Mouse (Mus musculus): ENCODE results near the gene Vps33b.
"Not testable (repeated sequence)": the region's sequence is repeated elsewhere in the genome, so short reads cannot be mapped to it uniquely, and the experiment has no call there.

Gene Vps33b

DNA sequence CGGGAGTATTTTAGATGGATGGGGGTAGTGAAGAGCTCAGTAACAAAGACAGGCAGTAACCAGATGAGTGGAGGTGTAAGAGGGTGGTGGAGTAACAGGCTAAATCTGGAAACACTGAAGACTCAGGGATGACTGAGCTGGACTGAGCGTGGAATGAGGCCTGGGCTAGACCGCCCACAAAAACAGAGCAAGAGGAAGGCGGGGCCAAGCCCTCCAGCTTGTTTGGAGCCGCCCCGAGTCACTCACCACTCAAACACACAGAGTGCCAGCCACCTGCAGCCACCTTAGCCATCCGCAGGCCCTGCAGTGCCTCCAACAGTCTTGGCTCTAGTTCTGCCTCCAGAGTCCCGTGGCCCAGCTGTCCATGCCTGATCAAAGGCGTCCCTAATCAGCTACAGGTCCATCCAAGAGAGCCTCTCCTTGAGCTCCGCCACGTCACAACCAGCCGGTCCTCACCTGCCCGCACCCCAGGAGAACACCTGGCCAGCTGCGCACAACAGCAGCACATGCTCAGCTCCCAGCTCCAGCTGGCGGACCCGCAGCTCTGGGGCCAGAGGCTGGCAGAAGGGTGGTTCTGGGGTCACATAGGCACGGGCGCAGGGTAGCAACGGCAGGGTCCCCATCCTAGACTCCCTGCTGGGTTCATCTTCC lies 50.5 kb downstream of the Vps33b start:
- DNase-seq (ENCODE audit: low spot score), result no peak

DNA sequence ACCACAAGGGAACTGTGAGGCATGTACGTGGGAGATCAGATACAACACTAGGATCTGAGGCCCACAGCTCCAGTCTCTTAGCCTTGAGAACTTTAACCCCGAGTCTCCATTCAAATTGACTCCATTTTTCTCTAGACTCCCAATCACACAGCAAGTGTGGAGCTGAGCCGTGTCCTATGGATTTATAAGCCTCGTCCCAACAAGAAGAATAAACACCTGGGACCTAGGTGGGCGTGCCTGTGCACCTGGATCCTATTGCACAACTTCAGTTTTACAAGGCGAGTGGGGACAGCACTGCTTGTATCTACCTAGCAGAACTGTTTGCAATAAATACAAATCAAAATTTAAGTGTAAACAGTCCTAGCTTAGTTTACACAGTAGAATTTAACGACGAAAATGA lies 53.9 kb downstream of the Vps33b start:
- DNase-seq (ENCODE audit: low spot score), result no peak

DNA sequence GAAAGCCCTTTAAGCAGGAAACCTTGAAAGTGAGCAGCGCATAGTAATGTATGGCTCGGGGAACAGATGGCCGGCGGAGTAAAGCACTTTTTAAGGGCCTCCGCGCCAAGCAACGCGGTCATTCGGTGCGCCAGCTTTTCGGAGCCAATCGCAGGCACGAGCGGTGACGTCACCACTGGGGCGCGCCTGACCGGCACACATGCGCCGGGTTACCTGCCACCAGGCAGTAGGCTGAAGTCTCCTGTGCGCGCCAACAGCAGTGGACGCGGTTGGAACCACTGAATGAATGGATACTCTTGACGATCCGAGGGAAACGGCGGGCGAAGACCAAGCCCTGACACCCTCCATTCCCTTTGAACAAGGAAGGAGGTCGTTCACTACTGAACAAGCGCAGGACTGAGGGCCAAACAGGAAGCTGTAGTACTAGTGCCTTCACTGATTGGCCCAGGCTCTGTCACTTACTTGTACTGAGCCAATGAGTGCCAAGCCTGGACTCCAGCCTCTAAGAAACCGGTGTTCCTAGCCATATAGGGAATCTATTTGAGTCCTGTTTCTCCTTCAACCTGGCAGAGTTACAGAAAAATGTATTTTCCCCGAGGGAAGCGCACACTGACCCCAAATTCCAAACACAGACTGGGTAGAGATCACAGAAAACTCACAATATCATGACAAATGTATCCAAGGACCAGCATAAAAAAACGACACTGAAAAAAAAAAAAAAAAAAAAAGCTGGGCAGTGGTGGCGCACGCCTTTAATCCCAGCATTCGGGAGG lies 54.8 kb downstream of the Vps33b start, which contains the start of gene Rccd1:
TSS of gene Rccd1 (minus strand) at position 412 of the 773 bp plus-strand sequence.
- DNase-seq (ENCODE audit: low spot score), result peak; percentile 92

DNA sequence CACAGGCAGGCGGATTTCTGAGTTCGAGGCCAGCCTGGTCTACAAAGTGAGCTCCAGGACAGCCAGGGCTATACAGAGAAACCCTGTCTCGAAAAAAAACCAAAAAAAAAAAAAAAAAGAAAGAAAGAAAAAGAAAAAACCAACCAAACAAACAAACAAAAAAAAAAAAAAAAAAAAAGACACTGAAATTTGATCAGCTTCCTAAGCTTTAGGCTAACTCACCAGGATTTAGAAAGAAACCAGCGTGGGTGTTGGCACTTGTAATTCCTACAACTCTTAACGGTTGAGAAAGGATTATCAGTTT lies 55.3 kb downstream of the Vps33b start:
- DNase-seq (ENCODE audit: low spot score), result not testable (repeated sequence)

DNA sequence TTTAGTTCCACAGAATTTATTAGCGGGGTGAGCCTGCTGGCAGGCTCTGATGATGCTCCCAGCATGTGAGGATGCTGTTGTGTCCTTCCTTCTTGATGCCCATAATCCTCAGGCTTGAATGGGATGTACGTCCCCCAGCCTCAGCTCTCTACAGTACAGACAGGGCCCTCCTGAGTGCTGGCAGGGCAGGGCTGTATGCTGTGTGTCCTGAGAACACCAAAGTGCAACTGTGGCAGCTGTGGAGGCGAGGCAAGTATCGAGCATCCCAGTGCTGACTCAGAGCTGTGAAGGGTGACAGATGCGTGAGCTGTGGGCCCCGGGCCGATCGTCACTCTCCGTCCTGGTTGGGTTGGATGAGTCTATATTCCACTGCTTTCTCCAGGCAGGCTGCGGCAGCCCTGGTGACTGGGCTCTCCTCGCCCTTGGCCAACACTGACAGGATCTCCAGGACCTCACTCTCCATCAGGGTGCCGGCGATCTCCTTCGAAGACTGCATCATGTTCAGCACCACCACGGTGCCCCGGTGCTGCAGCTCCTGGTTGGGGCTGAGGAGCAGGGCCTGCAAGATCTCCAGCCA lies 55.9 kb downstream of the Vps33b start:
- DNase-seq (ENCODE audit: low spot score), result no peak

DNA sequence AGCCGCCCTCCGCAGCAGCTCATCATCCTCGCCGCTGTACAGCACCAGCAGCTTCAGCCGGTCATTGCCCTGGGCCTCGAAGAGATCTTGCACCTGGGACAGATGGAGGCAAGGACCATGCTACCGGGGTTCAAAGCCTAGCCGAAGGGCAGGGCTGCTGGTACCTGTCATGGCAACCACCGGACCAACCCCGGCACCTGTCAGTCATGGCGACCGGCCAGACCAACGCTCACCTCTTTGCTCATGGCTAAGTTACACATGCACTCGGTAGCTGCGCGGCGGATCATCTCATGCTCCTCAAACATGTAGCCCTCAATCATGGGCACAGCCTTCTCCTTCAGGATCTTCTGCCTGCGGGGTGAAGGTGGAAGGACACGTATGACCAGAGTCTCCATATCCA lies 56.6 kb downstream of the Vps33b start:
- no peak for DNase-seq (ENCODE audit: low spot score)

DNA sequence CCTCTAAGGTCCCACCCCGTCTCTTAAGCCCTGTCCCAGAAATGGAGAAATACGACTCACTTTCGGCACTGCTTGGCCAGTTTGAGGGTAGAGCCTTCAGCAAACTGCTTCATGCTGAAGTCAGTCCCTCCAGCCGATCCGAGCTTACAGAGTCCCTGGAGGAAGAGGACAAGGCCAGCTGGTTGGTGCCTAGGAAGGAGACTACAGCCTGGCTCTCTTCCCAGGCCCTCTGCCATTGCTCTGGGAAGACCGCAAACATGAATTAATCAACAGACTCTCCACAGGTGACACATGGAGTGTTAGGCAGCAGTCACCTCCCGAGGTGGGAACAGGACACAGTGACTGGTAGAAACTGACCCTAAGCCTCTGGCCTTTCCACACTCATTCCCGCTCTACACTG lies 60.8 kb downstream of the Vps33b start:
- DNase-seq (ENCODE audit: low spot score), result no peak

DNA sequence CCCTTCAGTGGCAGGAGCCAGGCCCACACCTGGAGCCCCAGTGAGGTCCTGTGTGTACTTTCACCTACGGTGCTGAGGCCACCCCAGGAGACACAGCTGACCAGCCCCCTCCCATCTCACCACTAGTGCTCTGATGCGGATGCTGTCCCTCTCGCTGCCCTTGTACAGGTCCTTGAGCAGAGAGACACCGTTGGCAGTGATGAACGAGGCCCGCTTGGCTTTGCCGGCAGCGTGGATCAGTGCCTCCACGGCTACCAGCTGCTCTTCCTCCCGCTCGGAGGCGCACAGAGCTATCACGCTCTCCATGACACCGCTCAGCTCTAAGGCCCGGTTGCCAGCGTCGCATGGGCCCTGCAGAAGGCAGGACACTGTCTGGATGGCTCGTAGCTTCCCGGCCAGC lies 62.0 kb downstream of the Vps33b start:
- no peak for DNase-seq (ENCODE audit: low spot score)

DNA sequence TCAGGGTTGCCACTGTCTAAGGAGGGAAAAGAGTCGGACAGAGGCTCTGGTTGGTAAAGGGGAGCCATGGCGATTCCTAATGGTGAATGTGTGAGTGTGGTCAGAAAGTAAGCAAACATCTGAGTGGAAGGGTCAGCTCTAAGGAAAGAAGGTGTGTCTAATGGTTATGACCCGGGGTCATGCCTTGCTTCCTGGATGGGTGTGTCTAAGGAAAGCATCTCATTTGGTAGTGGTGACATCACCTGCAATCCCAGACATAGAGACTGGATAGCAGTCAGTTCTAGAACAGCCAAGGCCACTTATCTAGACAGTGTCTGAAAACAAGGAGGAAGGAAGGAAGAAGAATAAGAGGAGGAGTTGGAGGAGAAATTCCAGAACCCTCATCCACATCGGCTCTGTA lies 65.4 kb downstream of the Vps33b start:
- no peak for DNase-seq (ENCODE audit: low spot score)

DNA sequence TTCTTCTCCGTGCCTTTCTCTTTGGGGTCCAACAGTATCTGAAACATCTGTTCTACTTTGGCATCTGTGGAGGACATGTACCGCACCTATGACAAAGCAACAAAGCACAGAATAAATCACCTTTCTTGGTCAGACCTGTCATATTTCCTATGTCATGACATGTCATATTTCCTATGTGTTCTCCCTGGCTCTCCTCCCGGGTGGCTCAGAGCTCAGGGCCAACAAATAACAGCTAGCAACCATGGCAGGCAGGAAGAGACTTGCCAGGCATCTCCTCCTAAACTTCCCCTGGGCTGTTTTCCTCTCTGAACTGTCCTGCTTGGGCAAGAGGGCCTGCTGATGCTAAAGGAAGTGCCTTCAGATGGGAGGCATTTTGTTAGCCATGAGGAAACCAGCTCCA lies 67.5 kb downstream of the Vps33b start:
- no peak for DNase-seq (ENCODE audit: low spot score)

DNA sequence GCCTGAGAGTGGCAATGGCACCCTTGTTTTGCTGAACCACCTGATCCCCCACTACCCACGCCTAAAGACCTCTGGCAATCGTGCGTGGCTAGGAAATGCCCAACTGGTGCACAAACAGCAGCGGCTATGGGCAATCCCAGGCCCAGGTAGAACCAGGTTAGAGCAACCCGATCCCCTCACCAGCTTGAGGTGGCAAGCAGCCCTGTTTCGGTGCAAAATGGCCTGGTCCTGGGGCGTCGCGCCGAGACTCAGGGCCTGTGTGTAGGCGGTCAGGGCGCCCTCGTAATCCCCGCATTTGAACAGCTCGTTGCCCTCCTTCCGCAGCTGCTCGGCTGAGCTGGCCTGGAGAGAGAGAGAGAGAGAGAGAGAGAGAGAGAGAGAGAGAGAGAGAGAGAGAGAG lies 69.9 kb downstream of the Vps33b start:
- DNase-seq (ENCODE audit: low spot score), result no peak

DNA sequence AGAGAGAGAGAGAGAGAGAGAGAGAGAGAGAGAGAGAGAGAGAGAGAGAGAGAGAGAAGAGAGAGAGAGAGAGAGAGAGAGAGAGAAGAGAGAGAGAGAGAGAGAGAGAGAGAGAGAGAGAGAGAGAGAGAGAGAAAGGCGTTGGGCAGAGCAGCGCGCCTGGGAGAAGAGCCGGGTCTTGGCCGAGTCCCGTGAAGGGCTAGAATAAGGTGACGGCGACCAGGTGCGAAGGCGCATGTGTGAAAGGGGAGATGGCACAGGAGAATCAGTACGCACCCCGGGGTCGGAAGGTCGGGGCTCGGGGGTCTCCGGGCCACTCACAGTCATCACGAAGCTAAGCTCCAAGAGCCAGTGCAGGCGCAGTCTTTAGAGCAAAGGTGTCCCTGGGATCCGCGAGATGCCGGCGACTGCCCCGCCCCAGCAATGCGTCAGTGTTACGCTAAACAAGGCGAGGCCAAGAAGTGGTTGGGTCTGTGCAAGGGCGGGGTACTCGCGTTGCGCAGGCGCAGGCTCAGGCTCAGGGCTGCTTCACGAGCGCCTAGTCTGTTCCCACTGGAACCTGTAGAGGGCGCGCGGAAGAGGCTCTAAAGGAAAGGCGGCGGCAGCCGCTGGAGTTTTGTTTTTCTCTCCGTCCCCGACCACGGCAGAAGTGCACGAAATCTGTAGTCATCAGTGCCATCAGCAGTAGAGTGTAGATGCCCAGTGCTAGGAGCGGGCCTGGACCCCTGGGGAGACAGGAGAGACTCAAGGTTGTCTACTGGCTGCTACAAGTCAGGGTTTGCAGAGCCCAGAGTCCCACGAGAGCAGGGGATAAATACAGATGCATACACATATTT lies 70.6 kb downstream of the Vps33b start:
- DNase-seq (ENCODE audit: low spot score), result peak; percentile 95

DNA sequence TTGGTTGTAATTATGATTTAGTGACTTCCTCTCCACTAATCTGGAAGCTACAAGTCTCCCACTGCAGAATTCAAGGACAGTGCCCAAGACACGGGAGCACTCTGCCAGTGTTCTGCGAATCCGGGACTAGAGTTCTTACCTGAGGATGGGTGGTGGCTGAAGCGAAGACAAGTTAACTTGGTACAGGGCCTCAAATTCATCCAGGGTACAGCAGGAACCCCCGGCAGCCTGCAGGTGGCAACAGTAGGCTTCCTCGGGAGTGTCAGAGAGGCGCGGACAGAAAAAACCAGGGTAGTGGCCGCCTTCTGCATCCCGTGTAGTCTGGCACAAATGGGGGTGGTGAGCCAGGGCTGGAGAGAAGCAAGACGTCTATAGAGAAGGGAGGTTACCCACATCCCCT lies 71.3 kb downstream of the Vps33b start, which contains the start of gene Unc45a:
TSS of gene Unc45a (minus strand) at position 213 of the 400 bp plus-strand sequence.
- peak; percentile 41 for DNase-seq (ENCODE audit: low spot score)

Measured in ovary, postnatal 14 days (tissue).